Mouse (Mus musculus) stomach, postnatal 0 days (tissue): ENCODE results near the gene Tmem199.

Experiments used
- CTCF ChIP-seq: IDR thresholded peaks from 2 replicates; pipeline ENCODE4 v1.5.1; 2016; ENCODE audit warnings: antibody characterized with exemption, low read depth, mild to moderate bottlenecking, moderate library complexity
- EP300 ChIP-seq: optimal IDR thresholded peaks from 2 replicates; pipeline ENCODE3; 2016; ENCODE audit warnings: antibody characterized with exemption

GRCm38 (mm10) chr11:78524838-78525237 is 12.9 kb upstream of the Tmem199 start:
- no peak for TF ChIP-seq CTCF
- TF ChIP-seq EP300 = no peak
